Mouse (Mus musculus) gastrocnemius, adult 8-10 months (tissue): ENCODE data around the gene Dlgap1. TPM values are rescaled to one million over a fixed set of nuclear protein-coding genes. Genes with fewer than 3 reads are reported as not detected.
A peak's percentile ranks its signal among the peaks of the same experiment; 100 is the strongest.

ENCODE experiments used
- DNase-seq, 2 experiments: peaks; one replicate each; pipeline ENCODE4 v3.0.0; 2022; ENCODE audit warnings: low spot score in 2 of 2
- total RNA-seq, 4 experiments: library from RNA; stranded (reverse); gene quantifications; 2 replicates each; pipeline ENCODE4 v1.2.4; 2022

Dlgap1 gene
- under 1 TPM; 0.10 to 0.51 (median 0.30) TPM for total RNA-seq

- peak in 1 of 2 experiments; percentile 11 for DNase-seq
Measured at GRCm38 (mm10) chr17:69969021-69969815, at the start of gene Dlgap1. Dlgap1 (plus strand) TSS chr17:69969073.

- DNase-seq, result no peak
Measured at GRCm38 (mm10) chr17:69954936-69955335, 13.9 kb upstream of the Dlgap1 start.

GRCm38 (mm10) chr17:69969816-69970750, 1.2 kb downstream of the Dlgap1 start:
- no peak for DNase-seq

DNA sequence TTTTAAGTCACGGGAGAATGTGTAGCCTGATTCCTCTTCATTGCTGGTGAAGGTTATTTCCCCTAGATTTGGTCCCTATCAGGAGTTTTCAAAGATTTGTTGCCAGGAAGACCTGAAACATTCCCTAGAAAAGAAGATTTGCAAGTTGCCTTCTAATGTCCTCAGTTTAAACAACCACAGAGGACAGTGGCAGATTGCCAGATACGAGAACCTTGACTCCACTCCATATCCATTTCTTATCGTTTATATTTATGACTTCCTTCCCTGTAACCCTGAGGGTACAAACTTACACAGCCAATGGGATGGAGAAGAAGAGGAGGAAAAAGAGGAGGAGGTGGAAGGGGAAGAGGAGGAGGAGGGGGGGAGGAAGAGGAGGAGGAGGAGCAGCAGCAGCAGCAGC, 4.2 kb downstream of the Dlgap1 start:
- no peak for DNase-seq

- no peak for DNase-seq
Measured at GRCm38 (mm10) chr17:69973991-69974390, 5.1 kb downstream of the Dlgap1 start.

GRCm38 (mm10) chr17:69982236-69982923, 13.5 kb downstream of the Dlgap1 start:
- no peak for DNase-seq

DNA sequence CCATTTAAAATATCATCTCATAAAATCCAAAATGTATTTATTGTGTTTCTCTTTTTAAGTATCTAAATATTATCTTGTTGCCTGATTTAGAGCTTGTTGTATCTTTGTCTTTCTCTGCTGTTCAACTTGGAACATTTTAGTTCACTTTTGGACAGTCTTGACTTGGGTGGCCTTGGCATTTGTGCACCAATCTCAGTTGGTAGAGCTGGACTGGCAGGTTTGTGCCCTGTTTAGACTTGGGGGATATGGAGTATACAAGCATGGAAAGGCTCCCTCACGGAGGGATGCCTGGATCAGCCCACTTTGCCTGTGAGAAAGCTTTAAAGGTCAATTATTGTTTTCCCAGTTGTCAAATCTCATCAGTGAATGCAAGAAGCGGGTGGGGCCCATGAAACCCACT, 27.5 kb downstream of the Dlgap1 start:
- no peak for DNase-seq

DNA sequence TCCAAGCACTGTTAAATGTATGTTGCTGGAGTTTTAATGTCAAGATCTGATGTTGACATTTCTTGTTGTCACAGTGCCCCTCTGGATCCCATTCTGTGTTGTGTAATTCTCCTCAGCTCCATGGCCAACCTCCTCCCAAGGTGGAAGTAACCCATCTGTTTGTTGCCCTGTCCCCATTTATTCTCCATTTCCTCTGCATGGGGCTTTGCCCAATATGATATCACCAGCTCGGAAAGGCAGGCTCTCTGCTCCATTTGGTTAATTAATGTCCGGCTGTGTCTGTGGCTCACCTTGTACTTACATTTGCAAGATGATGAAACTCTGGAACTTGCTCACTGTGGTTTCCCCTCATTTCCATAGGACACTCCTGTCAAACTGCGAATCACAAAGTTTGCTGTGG, 33.2 kb downstream of the Dlgap1 start:
- DNase-seq, result no peak

GRCm38 (mm10) chr17:70004628-70005027, 35.8 kb downstream of the Dlgap1 start:
- DNase-seq, result no peak

GRCm38 (mm10) chr17:70007607-70008006, 38.7 kb downstream of the Dlgap1 start:
- no peak for DNase-seq

GRCm38 (mm10) chr17:70016511-70016910, 47.6 kb downstream of the Dlgap1 start:
- no peak for DNase-seq

DNA sequence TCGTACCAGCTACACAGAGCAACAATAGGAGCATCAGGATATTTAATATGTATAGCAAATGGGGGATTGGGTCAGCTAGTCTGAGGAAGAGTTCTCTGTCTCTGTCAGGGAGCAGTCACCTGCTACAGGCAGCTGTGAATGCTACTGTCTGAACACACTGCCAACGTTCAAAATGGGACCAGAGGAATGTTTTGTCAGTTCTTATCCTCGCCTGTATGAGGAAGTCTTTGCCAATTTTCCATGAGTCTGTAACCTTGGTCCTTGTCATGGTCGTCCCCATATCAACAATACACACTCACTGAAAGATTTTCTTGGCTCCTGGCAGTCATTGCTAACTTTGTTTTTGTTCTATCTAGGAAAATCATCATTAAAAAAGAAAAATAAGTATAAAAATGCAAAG, 51.5 kb downstream of the Dlgap1 start:
- no peak for DNase-seq

GRCm38 (mm10) chr17:70022618-70023017, 53.7 kb downstream of the Dlgap1 start:
- DNase-seq, result no peak

DNA sequence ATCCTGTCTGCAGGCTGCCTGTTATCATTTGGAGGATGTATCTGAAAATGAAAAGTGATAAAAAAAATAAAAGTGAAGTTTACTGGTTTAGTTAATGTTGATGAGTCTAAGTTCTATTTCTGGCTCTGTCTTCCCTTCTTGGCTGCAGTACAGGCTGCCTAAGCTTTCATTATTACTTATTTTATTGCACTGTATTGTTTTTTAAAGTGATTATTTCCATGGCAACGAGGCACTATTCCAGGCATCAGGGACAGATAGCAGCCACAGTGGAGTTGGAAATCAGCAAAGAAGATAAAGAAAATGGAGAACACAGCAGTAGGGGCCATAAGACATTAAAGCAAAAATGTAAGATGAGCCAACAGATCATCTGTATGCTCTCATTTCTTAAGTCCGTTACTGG, 66.0 kb downstream of the Dlgap1 start:
- no peak for DNase-seq

- DNase-seq, result no peak
Measured at GRCm38 (mm10) chr17:70040751-70041430, 72.0 kb downstream of the Dlgap1 start.

DNA sequence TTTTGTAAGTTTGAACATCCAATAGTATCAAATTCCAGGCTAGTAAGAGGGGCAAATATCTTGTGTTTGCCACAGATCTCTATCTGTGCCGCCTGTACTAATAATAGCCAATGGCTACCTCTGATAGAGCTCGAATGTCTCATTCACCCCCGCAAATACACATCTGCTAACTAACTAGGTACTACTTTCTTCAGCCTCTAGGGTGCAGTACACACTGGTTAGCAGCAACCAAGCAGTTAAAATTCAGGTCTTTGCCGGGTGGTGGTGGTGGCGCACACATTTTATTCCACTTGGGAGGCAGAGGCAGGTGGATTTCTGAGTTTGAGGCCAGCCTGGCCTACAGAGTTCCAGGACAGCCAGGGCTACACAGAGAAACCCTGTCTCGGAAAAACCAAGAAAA, 99.4 kb downstream of the Dlgap1 start:
- DNase-seq, result no peak

- no peak for DNase-seq
Measured at GRCm38 (mm10) chr17:70072066-70072465, 103.2 kb downstream of the Dlgap1 start.

DNA sequence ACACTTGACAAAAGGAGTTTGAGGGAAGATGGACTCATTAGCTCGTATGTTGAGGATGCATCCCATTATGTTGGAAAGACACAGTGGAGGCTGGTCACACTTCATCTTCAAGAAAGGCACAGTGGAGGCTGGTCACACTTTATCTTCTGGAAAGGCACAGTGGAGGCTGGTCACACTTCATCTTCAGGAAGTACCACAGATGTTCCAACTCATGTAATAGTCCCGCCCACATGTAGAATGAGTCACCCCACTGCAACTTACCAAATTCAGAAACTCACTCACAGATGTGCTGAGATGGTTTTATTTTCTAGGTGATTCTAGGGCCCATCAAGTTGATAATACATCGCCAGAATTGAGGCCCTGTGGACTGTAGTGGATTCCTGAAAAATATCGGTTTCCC, 119.3 kb downstream of the Dlgap1 start:
- no peak for DNase-seq

- no peak for DNase-seq
Measured at GRCm38 (mm10) chr17:70090737-70091136, 121.9 kb downstream of the Dlgap1 start.

- no peak for DNase-seq
Measured at GRCm38 (mm10) chr17:70129151-70129550, 160.3 kb downstream of the Dlgap1 start.

DNA sequence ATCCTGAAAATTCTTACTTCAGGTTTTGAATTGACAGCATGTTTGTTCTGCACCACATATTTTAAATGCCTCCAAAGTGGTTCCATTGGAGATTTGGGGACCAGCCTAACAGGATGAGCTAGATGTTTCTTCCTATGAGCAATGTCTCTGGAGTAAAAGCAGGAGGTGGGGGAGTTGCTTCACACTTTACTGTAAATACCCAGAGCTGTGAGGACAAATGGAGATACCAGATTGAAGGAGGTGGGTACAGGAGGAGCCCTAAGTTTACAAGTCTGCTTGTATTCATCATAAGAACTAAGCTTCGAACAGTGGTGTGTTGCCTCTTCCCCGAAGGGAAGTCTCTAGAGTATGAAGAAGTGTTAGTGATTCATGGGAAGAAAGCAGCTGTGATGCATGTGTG, 201.0 kb downstream of the Dlgap1 start:
- no peak for DNase-seq
